Mouse (Mus musculus): ENCODE measurements around the gene Knop1. TPM values are rescaled to one million over a fixed set of nuclear protein-coding genes. Genes with fewer than 3 reads are reported as not detected.

Gene Knop1
- polyA plus RNA-seq, 1 experiment from 2014 or later = 58.4 TPM

- Histone ChIP-seq H3K4me3 (ENCODE audit: inconsistent target) (no peak overlapping the region), H3K27ac (no peak overlapping the region), H3K79me2 (ENCODE audit: inconsistent target) (no peaks in the 10 kb centered on the region), H3K36me3 (ENCODE audit: inconsistent target) (peaks cover 64% of the 10 kb centered on the region)
- 99% methylated on average over 7 of the region's 7 CpGs for WGBS (ENCODE audit: missing documents)
Measured at GRCm38 (mm10) chr7:118824451-118824850, 31.6 kb downstream of the Knop1 start.

- Histone ChIP-seq H3K36me3 (ENCODE audit: inconsistent target) (peaks cover 57% of the 10 kb centered on the region), H3K27ac (peak overlapping the region; percentile 48), H3K79me2 (ENCODE audit: inconsistent target) (no peaks in the 10 kb centered on the region), H3K4me3 (ENCODE audit: inconsistent target) (no peak overlapping the region)
- WGBS (ENCODE audit: missing documents) = 95% methylated on average over 12 of the region's 12 CpGs
Measured at GRCm38 (mm10) chr7:118821887-118822556, 34.0 kb downstream of the Knop1 start.

GRCm38 (mm10) chr7:118821356-118821755 is 34.7 kb downstream of the Knop1 start:
- WGBS (ENCODE audit: missing documents) = 60% methylated on average over 7 of the region's 7 CpGs
- Histone ChIP-seq H3K27ac (peak overlapping the region; percentile 48), H3K4me3 (ENCODE audit: inconsistent target) (no peak overlapping the region), H3K79me2 (ENCODE audit: inconsistent target) (no peaks in the 10 kb centered on the region), H3K36me3 (ENCODE audit: inconsistent target) (peaks cover 56% of the 10 kb centered on the region)

GRCm38 (mm10) chr7:118819666-118820065 is 36.4 kb downstream of the Knop1 start:
- H3K79me2 ChIP-seq (ENCODE audit: inconsistent target) = no peaks in the 10 kb centered on the region
- no peak overlapping the region for H3K4me3 ChIP-seq (ENCODE audit: inconsistent target)
- peaks cover 56% of the 10 kb centered on the region for H3K36me3 ChIP-seq (ENCODE audit: inconsistent target)
- 64% methylated on average over 1 of the region's 1 CpGs for WGBS (ENCODE audit: missing documents)
- H3K27ac ChIP-seq = no peak overlapping the region

GRCm38 (mm10) chr7:118817741-118818140 is 38.3 kb downstream of the Knop1 start:
- 88% methylated on average over 7 of the region's 7 CpGs for WGBS (ENCODE audit: missing documents)
- H3K27ac ChIP-seq = no peak overlapping the region
- H3K79me2 ChIP-seq (ENCODE audit: inconsistent target) = no peaks in the 10 kb centered on the region
- peaks cover 60% of the 10 kb centered on the region for H3K36me3 ChIP-seq (ENCODE audit: inconsistent target)
- H3K4me3 ChIP-seq (ENCODE audit: inconsistent target) = no peak overlapping the region

- no peaks in the 10 kb centered on the region for H3K79me2 ChIP-seq (ENCODE audit: inconsistent target)
- H3K36me3 ChIP-seq (ENCODE audit: inconsistent target) = peaks cover 60% of the 10 kb centered on the region
- H3K27ac ChIP-seq = no peak overlapping the region
- 95% methylated on average over 3 of the region's 3 CpGs for WGBS (ENCODE audit: missing documents)
- no peak overlapping the region for H3K4me3 ChIP-seq (ENCODE audit: inconsistent target)
Measured at GRCm38 (mm10) chr7:118816275-118816674, 39.8 kb downstream of the Knop1 start.

- H3K4me3 ChIP-seq (ENCODE audit: inconsistent target) = no peak overlapping the region
- 92% methylated on average over 4 of the region's 4 CpGs for WGBS (ENCODE audit: missing documents)
- peaks cover 64% of the 10 kb centered on the region for H3K36me3 ChIP-seq (ENCODE audit: inconsistent target)
- H3K79me2 ChIP-seq (ENCODE audit: inconsistent target) = no peaks in the 10 kb centered on the region
- no peak overlapping the region for H3K27ac ChIP-seq
Measured at GRCm38 (mm10) chr7:118813592-118813991, 42.5 kb downstream of the Knop1 start.

- H3K4me3 ChIP-seq (ENCODE audit: inconsistent target) = no peak overlapping the region
- H3K79me2 ChIP-seq (ENCODE audit: inconsistent target) = no peaks in the 10 kb centered on the region
- WGBS (ENCODE audit: missing documents) = 50% methylated on average over 12 of the region's 12 CpGs
- peaks cover 62% of the 10 kb centered on the region for H3K36me3 ChIP-seq (ENCODE audit: inconsistent target)
- H3K27ac ChIP-seq = no peak overlapping the region
Measured at GRCm38 (mm10) chr7:118811407-118812106, 44.5 kb downstream of the Knop1 start.

GRCm38 (mm10) chr7:118807899-118808298 is 48.2 kb downstream of the Knop1 start:
- Histone ChIP-seq H3K27ac (no peak overlapping the region), H3K79me2 (ENCODE audit: inconsistent target) (no peaks in the 10 kb centered on the region), H3K4me3 (ENCODE audit: inconsistent target) (no peak overlapping the region), H3K36me3 (ENCODE audit: inconsistent target) (peaks cover 66% of the 10 kb centered on the region)
- WGBS (ENCODE audit: missing documents) = 87% methylated on average over 7 of the region's 8 CpGs

- WGBS (ENCODE audit: missing documents) = 95% methylated on average over 14 of the region's 16 CpGs
- Histone ChIP-seq H3K4me3 (ENCODE audit: inconsistent target) (no peak overlapping the region), H3K27ac (no peak overlapping the region), H3K36me3 (ENCODE audit: inconsistent target) (peaks cover 67% of the 10 kb centered on the region), H3K79me2 (ENCODE audit: inconsistent target) (no peaks in the 10 kb centered on the region)
Measured at GRCm38 (mm10) chr7:118806631-118807411, 49.2 kb downstream of the Knop1 start.

GRCm38 (mm10) chr7:118803425-118803824 is 52.6 kb downstream of the Knop1 start:
- Histone ChIP-seq H3K36me3 (ENCODE audit: inconsistent target) (peaks cover 51% of the 10 kb centered on the region), H3K4me3 (ENCODE audit: inconsistent target) (no peak overlapping the region), H3K79me2 (ENCODE audit: inconsistent target) (no peaks in the 10 kb centered on the region), H3K27ac (no peak overlapping the region)
- 96% methylated on average over 8 of the region's 8 CpGs for WGBS (ENCODE audit: missing documents)

GRCm38 (mm10) chr7:118801791-118802190 is 54.3 kb downstream of the Knop1 start:
- Histone ChIP-seq H3K27ac (peak overlapping the region; percentile 38), H3K4me3 (ENCODE audit: inconsistent target) (no peak overlapping the region), H3K36me3 (ENCODE audit: inconsistent target) (peaks cover 39% of the 10 kb centered on the region), H3K79me2 (ENCODE audit: inconsistent target) (no peaks in the 10 kb centered on the region)
- 22% methylated on average over 3 of the region's 3 CpGs for WGBS (ENCODE audit: missing documents)

GRCm38 (mm10) chr7:118800112-118800734 is 55.8 kb downstream of the Knop1 start:
- no peak overlapping the region for H3K4me3 ChIP-seq (ENCODE audit: inconsistent target)
- H3K36me3 ChIP-seq (ENCODE audit: inconsistent target) = peaks cover 33% of the 10 kb centered on the region
- WGBS (ENCODE audit: missing documents) = 19% methylated on average over 15 of the region's 15 CpGs
- H3K27ac ChIP-seq = peak overlapping the region; percentile 91
- H3K79me2 ChIP-seq (ENCODE audit: inconsistent target) = no peaks in the 10 kb centered on the region

GRCm38 (mm10) chr7:118798105-118798570 is 57.9 kb downstream of the Knop1 start:
- Histone ChIP-seq H3K27ac (peak overlapping the region; percentile 91), H3K4me3 (ENCODE audit: inconsistent target) (peak overlapping the region; percentile 18), H3K36me3 (ENCODE audit: inconsistent target) (peaks cover 33% of the 10 kb centered on the region), H3K79me2 (ENCODE audit: inconsistent target) (no peaks in the 10 kb centered on the region)
- WGBS (ENCODE audit: missing documents) = 2% methylated on average over 6 of the region's 6 CpGs

Data from macrophage (primary cell).